Mouse (Mus musculus) megakaryocyte, adult 5-6 weeks (primary cell): ENCODE measurements around the gene Myl6. TPM values are rescaled to one million over a fixed set of nuclear protein-coding genes. Genes with fewer than 3 reads are reported as not detected.
A peak's percentile ranks its signal among the peaks of the same experiment; 100 is the strongest.

Experiments
- ATAC-seq: 2 replicates; pipeline ENCODE4 v1.8.0; 2016; ENCODE audit warnings: mild to moderate bottlenecking, inconsistent platforms; ENCODE audit not compliant: poor library complexity, severe bottlenecking
- total RNA-seq, 2 experiments: library from RNA; stranded (forward) in 1 of 2; stranded (reverse) in 1 of 2; fragments of 153-499, 151-499 nt in 1 of 2; fragments of 221-1000, 200-1000 nt in 1 of 2; gene quantifications; 2 replicates each; pipeline versions ENCODE4 v1.2.3 to v1.2.4; 2015 to 2017

The Myl6 gene
- total RNA-seq (2015) (1,624 and 1,690 TPM in 2 replicates), total RNA-seq (2017) (1,921 and 2,467 TPM in 2 replicates)

GRCm38 (mm10) chr10:128493695-128494666 lies at the start of gene Myl6:
TSS of gene Myl6 (minus strand) at chr10:128494145.
- peak; percentile 68 for ATAC-seq

- no peak for ATAC-seq
Measured at GRCm38 (mm10) chr10:128543100-128543499, 49.2 kb upstream of the Myl6 start.

DNA sequence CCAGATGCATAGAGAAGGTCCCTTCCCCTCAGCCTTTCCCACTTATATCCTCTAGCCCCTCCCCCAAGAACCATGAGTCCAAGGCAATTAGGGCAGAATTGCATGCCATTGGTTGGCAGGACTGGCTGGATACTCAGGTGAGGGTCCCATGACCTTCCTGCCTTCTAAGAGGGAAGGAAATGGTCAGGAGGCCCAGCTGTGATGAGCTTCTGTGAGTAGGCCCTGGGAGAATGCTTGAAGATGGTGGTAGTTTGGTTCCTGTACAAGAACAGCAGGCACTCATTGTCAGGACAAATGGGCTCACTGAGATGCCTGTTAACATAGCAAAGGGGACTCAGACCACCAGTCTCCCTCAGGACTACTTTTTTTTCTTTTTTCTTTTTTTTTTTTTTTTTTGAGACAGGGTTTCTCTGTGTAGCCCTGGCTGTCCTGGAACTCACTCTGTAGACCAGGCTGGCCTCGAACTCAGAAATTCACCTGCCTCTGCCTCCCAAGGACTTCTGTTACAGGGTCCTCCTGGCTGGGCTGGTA lies 44.5 kb upstream of the Myl6 start:
- no peak for ATAC-seq

GRCm38 (mm10) chr10:128536266-128536940 lies 42.5 kb upstream of the Myl6 start:
- ATAC-seq, result peak; percentile 98

GRCm38 (mm10) chr10:128535624-128536265 lies 41.8 kb upstream of the Myl6 start:
- ATAC-seq, result peak; percentile 61

- no peak for ATAC-seq
Measured at GRCm38 (mm10) chr10:128535206-128535605, 41.3 kb upstream of the Myl6 start.

GRCm38 (mm10) chr10:128526366-128527356 lies 32.7 kb upstream of the Myl6 start:
- peak; percentile 24 for ATAC-seq

- ATAC-seq, result peak; percentile 82
Measured at GRCm38 (mm10) chr10:128525671-128526308, 31.8 kb upstream of the Myl6 start, which contains the start of gene Esyt1. TSS of gene Esyt1 (minus strand) at chr10:128525871.

DNA sequence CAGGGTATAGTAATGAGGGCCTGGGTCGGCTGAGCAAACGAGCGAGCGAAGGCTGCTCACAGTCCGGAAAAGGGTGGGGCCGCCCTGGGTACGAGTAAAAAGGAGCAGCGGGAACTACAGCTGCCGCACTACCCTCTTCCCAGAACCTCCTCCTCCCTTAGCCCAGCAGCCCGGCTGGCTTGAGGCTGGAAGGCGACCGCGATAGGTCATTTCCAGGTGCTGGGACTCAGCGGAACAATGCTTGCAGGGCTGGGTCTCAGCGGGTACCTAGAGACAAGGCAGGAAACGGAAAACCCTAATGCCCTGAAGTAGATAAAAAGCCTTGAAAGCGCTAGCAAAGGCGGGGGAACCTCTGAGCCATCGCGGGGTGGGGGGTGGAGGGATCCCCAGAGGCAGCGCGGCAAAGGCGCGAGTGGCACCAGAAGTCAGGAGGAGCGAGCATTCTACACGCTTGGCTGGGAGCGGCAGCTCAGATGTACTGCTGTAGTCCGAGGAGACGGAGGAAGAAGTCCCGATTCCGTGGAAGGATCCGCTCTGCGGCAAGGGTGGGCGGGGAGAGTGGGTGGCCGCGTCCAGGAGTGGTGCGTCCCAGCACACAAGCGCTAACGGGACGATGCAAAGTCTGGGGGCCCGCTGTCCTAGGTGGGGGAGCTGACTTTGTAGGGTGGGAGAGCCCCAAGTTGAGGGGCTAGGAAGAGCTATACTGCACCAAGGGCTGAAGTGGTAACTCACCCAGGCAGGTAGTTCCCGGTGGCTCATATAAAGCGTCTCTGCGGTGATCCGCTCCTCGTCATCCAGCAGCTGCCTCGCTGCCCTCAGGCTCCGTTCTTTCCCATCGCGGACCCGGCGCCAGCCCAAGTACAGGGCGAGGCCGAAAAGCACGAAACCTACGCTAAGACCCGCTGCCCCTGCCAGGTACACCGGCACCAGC lies 31.1 kb upstream of the Myl6 start:
- peak; percentile 24 for ATAC-seq

DNA sequence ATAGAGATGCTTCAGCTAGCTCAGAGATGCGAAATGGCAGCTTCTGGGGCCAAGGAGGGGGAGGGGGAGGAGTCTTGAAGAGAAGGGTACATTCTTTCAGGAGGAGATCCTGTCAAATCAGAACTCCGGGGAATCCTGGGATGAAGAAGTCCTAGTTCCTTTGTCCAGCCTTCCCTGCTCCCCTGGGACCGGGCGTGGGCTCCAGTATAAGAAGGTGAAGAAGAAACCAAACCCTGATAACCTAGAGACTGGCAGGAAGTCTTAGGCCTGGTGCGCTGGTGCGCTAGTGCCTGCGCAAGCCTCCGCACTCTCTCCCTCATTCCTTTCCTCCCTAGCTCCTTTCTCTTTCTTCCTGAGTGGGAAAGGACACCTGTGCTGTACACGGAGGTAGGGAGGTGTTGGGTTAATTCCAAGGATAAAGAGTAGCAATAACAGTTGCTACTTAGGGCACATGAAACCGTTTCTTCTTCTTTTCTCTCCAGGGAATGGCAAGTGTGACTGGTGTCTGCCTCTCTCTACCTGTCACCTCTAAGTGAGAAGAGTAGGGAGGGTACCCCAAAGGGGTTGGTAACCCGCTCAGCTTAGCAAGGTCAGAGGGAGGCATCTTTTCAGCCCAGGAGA lies 30.3 kb upstream of the Myl6 start:
- ATAC-seq, result no peak

DNA sequence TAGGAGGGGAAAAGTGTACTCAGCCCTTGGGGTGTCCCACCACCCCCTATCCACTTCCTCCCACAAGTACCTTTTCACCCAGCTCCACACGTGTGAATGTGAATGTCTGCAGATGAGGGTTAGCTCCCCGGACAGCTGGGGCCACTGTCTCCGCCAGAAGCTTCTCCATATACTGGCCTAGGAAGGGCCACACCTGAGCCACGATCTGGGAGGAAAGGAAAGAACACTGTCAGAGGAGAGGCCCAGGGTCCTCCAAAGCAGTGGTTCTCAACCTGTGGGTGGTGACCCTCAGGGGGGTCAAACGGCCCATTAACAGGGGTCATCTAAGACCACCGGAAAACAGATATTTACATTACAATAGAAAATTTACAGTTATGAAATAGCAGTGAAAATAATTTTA lies 28.4 kb upstream of the Myl6 start:
- ATAC-seq, result no peak

- no peak for ATAC-seq
Measured at GRCm38 (mm10) chr10:128520591-128520990, 26.6 kb upstream of the Myl6 start.

DNA sequence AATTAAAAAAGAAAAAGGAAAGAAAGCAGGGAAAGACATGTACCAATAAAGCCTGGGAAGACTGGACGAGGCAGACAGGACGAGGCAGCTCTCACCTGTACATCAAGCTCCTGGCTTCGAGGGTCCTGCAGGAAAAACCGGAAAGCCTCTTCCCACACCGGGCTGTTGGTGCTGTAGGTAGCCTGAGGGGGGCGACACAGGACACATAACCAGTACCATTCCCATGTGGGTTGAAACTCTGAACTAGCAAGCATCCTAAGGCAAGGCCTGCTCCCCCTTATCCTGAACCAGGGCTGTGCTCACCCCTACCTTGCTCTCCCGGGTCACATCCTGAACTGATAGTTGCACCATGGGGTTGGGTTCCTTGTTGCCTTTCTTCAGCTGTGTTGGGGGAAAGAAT lies 24.9 kb upstream of the Myl6 start:
- ATAC-seq, result peak; percentile 47; the same call in 1 of the 2 replicates

GRCm38 (mm10) chr10:128516677-128517076 lies 22.7 kb upstream of the Myl6 start:
- ATAC-seq, result peak; percentile 94

- no peak for ATAC-seq
Measured at GRCm38 (mm10) chr10:128516029-128516428, 22.1 kb upstream of the Myl6 start.

GRCm38 (mm10) chr10:128515044-128515443 lies 21.1 kb upstream of the Myl6 start:
- no peak for ATAC-seq

- ATAC-seq, result no peak
Measured at GRCm38 (mm10) chr10:128511761-128512160, 17.8 kb upstream of the Myl6 start.

DNA sequence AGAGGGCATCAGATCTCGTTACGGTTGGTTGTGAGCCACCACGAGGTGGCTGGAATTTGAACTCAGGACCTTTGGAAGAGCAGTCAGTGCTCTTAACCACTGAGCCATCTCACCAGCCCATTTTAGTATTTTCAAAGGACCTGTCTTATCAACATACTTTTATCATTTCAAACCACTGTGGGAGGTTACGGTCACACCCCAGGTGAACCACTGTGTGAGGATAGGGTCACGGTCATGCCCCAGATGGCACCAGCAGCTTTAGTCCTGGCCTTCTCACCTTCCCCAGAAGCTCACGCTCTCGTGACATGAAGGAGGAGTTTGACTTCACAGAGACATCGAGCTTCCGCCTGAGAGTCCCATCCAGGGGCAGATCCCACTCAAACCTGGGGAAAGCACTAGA lies 17.2 kb upstream of the Myl6 start:
- no peak for ATAC-seq
